Mouse (Mus musculus): ENCODE data around the gene Sptan1. TPM values are rescaled to one million over a fixed set of nuclear protein-coding genes. Genes with fewer than 3 reads are reported as not detected.
A peak's percentile ranks its signal among the peaks of the same experiment; 100 is the strongest.

The Sptan1 gene
- total RNA-seq (2014; rRNA removed) (839 and 918 TPM in 2 replicates), polyA plus RNA-seq (2015; fragmentation: Nextera tagmentation; extraction: Ambion mirVana) (182 and 192 TPM in 2 replicates)

GRCm38 (mm10) chr2:29965250-29965843 is at the start of gene Sptan1:
Sptan1 (plus strand) TSS chr2:29965560.
- Histone ChIP-seq H3K27ac (ENCODE audit: low read depth, low read length) (peak within 1 kb of the TSS; percentile 98), H3K4me1 (ENCODE audit: insufficient read depth) (peaks cover 25% of the 10 kb centered on the region), H3K9ac (peak within 1 kb of the TSS; percentile 99), H3K9me3 (ENCODE audit: low read length) (no peaks in the 10 kb centered on the region), H3K4me2 (ENCODE audit: low read depth) (peak within 1 kb of the TSS; percentile 58), H3K36me3 (ENCODE audit: insufficient read depth) (peaks cover 14% of the 10 kb centered on the region), H3K27me3 (ENCODE audit: insufficient read depth, low read length) (no peaks in the 10 kb centered on the region), H3K4me3 (ENCODE audit: low read depth, low read length) (peak within 1 kb of the TSS; percentile 99)
- TF ChIP-seq CTCF (IDR thresholded peaks at IDR 0.05; ENCODE audit: low read depth) = no peak
- ATAC-seq (peak; percentile 99), DNase-seq (peak; percentile 99)
- WGBS = under 1% methylated on average over 75 of the region's 82 CpGs

- ATAC-seq = no peak
- no peak for DNase-seq
- Histone ChIP-seq H3K27ac (ENCODE audit: low read depth, low read length) (no peak overlapping the region), H3K4me1 (ENCODE audit: insufficient read depth) (no peaks in the 10 kb centered on the region), H3K36me3 (ENCODE audit: insufficient read depth) (peaks cover 80% of the 10 kb centered on the region), H3K9ac (no peak overlapping the region), H3K9me3 (ENCODE audit: low read length) (no peaks in the 10 kb centered on the region), H3K4me2 (ENCODE audit: low read depth) (no peak overlapping the region), H3K4me3 (ENCODE audit: low read depth, low read length) (no peak overlapping the region), H3K27me3 (ENCODE audit: insufficient read depth, low read length) (no peaks in the 10 kb centered on the region)
- WGBS = 92% methylated on average over 11 of the region's 11 CpGs
- TF ChIP-seq CTCF (IDR thresholded peaks at IDR 0.05; ENCODE audit: low read depth) = no peak
These were observed 47.7 kb upstream of the Sptan1 start for GRCm38 (mm10) chr2:29917621-29918020.

GRCm38 (mm10) chr2:29922011-29922410 is 43.3 kb upstream of the Sptan1 start:
- Histone ChIP-seq H3K9ac (no peak overlapping the region), H3K4me3 (ENCODE audit: low read depth, low read length) (no peak overlapping the region), H3K27ac (ENCODE audit: low read depth, low read length) (no peak overlapping the region), H3K4me2 (ENCODE audit: low read depth) (no peak overlapping the region), H3K9me3 (ENCODE audit: low read length) (no peaks in the 10 kb centered on the region), H3K27me3 (ENCODE audit: insufficient read depth, low read length) (no peaks in the 10 kb centered on the region), H3K4me1 (ENCODE audit: insufficient read depth) (no peaks in the 10 kb centered on the region), H3K36me3 (ENCODE audit: insufficient read depth) (peaks cover 83% of the 10 kb centered on the region)
- TF ChIP-seq CTCF (IDR thresholded peaks at IDR 0.05; ENCODE audit: low read depth) = no peak
- no peak for ATAC-seq
- DNase-seq = no peak
- 59% methylated on average over 11 of the region's 11 CpGs for WGBS

- Histone ChIP-seq H3K27me3 (ENCODE audit: insufficient read depth, low read length) (no peaks in the 10 kb centered on the region), H3K36me3 (ENCODE audit: insufficient read depth) (peaks cover 86% of the 10 kb centered on the region), H3K4me3 (ENCODE audit: low read depth, low read length) (no peak overlapping the region), H3K4me2 (ENCODE audit: low read depth) (no peak overlapping the region), H3K9me3 (ENCODE audit: low read length) (no peaks in the 10 kb centered on the region), H3K4me1 (ENCODE audit: insufficient read depth) (no peaks in the 10 kb centered on the region), H3K9ac (no peak overlapping the region), H3K27ac (ENCODE audit: low read depth, low read length) (no peak overlapping the region)
- TF ChIP-seq CTCF (IDR thresholded peaks at IDR 0.05; ENCODE audit: low read depth) = no peak
- WGBS = 96% methylated on average over 5 of the region's 5 CpGs
- DNase-seq = no peak
- no peak for ATAC-seq
These were observed 38.8 kb upstream of the Sptan1 start for GRCm38 (mm10) chr2:29926542-29926941.

GRCm38 (mm10) chr2:29930506-29930905 is 34.9 kb upstream of the Sptan1 start:
- ATAC-seq (no peak), DNase-seq (no peak)
- Histone ChIP-seq H3K9ac (no peak overlapping the region), H3K36me3 (ENCODE audit: insufficient read depth) (peaks cover 48% of the 10 kb centered on the region), H3K4me1 (ENCODE audit: insufficient read depth) (no peaks in the 10 kb centered on the region), H3K4me2 (ENCODE audit: low read depth) (no peak overlapping the region), H3K4me3 (ENCODE audit: low read depth, low read length) (no peak overlapping the region), H3K27me3 (ENCODE audit: insufficient read depth, low read length) (no peaks in the 10 kb centered on the region), H3K9me3 (ENCODE audit: low read length) (no peaks in the 10 kb centered on the region), H3K27ac (ENCODE audit: low read depth, low read length) (no peak overlapping the region)
- no peak for TF ChIP-seq CTCF (IDR thresholded peaks at IDR 0.05; ENCODE audit: low read depth)
- WGBS = 77% methylated on average over 10 of the region's 10 CpGs

- Histone ChIP-seq H3K27me3 (ENCODE audit: insufficient read depth, low read length) (no peaks in the 10 kb centered on the region), H3K9me3 (ENCODE audit: low read length) (no peaks in the 10 kb centered on the region), H3K9ac (no peak overlapping the region), H3K27ac (ENCODE audit: low read depth, low read length) (no peak overlapping the region), H3K36me3 (ENCODE audit: insufficient read depth) (peaks cover 42% of the 10 kb centered on the region), H3K4me1 (ENCODE audit: insufficient read depth) (peaks cover 5% of the 10 kb centered on the region), H3K4me2 (ENCODE audit: low read depth) (no peak overlapping the region), H3K4me3 (ENCODE audit: low read depth, low read length) (no peak overlapping the region)
- WGBS = 78% methylated on average over 6 of the region's 6 CpGs
- ATAC-seq (no peak), DNase-seq (no peak)
- TF ChIP-seq CTCF (IDR thresholded peaks at IDR 0.05; ENCODE audit: low read depth) = no peak
These were observed 34.2 kb upstream of the Sptan1 start for GRCm38 (mm10) chr2:29931194-29931593.

- peaks cover 40% of the 10 kb centered on the region for H3K36me3 ChIP-seq (ENCODE audit: insufficient read depth)
- H3K4me2 ChIP-seq (ENCODE audit: low read depth) = peak within 1 kb of the TSS; percentile 67
- peaks cover 5% of the 10 kb centered on the region for H3K4me1 ChIP-seq (ENCODE audit: insufficient read depth)
- TF ChIP-seq CTCF (IDR thresholded peaks at IDR 0.05; ENCODE audit: low read depth) = peak; percentile 75
- ATAC-seq (peak; percentile 100), DNase-seq (peak; percentile 96)
- H3K27me3 ChIP-seq (ENCODE audit: insufficient read depth, low read length) = no peaks in the 10 kb centered on the region
- H3K9ac ChIP-seq = peak within 1 kb of the TSS; percentile 56
- peak within 1 kb of the TSS; percentile 93 for H3K4me3 ChIP-seq (ENCODE audit: low read depth, low read length)
- 3% methylated on average over 43 of the region's 44 CpGs for WGBS
- peak within 1 kb of the TSS; percentile 83 for H3K27ac ChIP-seq (ENCODE audit: low read depth, low read length)
- no peaks in the 10 kb centered on the region for H3K9me3 ChIP-seq (ENCODE audit: low read length)
These were observed 30.3 kb upstream of the Sptan1 start, which contains the start of gene Gle1 for GRCm38 (mm10) chr2:29934906-29935599. Gle1 (plus strand) TSS chr2:29935426.

All from forebrain, postnatal 0 days (tissue).